Mouse (Mus musculus) heart, postnatal 14 days (tissue): ENCODE data around the gene Pla2r1. TPM values are rescaled to one million over a fixed set of nuclear protein-coding genes. Genes with fewer than 3 reads are reported as not detected.

ENCODE experiments used
- DNase-seq, 2 experiments: peaks; one replicate each; pipeline ENCODE4 v3.0.0; 2021 to 2022
- intact Hi-C: fragments of 180-260 bp; cut with DNase I; formaldehyde crosslinking; loops from one replicate; pipeline ENCODE4 v1.15.1; 2025
- total RNA-seq, 2 experiments: library from RNA; stranded (reverse); gene quantifications; 2 replicates each; pipeline ENCODE4 v1.2.3; 2021

Pla2r1 gene
- total RNA-seq, 2 experiments from 2014 or later = 1.8 to 3.1 TPM

DNA sequence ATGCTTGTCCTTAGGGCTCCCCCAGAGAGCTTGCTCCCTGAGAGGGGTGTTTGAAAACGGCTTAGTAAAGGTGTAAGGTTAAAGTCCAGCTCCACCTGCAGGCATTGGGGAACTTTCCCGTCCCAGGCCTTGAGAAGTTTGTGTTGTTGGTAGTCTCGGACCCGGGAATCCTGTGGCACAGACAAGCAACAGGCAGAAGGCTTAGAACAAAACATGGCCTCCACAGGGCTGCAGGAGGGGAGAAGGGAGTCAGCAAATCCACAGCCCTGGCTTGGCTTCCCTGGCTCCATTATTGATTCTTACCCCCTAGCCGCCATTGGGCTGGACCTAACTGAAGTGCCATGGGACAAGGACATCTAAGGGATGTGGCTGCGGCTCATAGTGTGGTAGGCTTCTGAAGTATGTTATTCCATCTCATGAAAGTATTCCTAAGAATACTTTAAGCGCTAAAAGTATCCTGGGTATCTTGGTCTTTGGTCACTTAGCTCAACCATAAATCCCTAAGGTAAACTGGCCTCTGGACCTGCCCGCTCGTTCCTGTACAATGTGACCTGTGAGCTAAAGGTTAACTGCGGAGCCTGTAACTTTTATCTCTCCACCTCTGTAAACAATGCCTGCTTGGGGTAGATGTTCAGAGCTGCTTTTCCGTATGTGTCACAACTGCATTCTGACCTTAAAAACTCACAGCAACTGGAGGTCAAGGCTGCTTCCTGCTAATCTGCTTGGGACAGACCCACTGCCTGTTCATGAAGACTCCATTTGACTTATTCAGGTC, 142.9 kb downstream of the Pla2r1 start:
- no peak for DNase-seq
- intact Hi-C loops = loop anchor here (10.0 kb wide), 1 partner anchor 195 kb away; no protein-coding TSS in a partner anchor

DNA sequence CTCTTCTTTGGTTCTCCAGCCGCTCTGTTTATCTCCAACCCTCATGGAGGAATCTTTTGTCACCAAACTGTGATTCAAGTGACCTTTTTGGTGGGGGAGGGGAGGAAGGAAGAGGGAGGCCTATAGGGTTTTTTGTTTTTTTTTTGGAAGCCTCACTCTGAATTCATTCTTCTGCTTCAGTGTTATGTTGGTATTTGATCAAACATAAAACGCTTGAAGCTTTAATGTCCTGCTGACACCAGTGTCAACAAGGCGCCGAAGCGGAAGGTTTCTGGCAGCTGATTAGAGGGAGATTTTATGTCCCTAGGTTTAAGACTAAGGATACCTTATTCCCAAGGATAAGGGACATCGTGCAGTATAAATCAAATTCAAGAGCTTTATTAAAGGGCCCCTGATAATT, 143.9 kb downstream of the Pla2r1 start:
- intact Hi-C loops = no loop called here
- DNase-seq = no peak

DNA sequence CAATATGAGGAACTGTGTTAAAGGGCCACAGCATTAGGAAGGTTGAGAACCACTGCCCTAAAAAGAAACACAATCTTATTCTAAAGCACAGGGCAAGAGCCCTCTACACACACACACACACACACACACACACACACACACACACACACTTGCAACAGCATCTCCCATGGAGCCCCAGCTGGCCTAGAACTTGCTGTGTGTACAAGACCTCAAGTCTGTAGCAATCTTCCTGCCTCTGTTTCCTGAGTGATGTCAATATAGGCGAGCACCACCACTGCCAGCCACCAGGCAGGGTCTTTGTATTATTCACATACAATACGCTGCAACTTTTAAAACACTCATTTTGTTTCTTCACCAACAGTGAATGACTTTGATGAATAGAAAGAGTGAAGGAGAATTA, 145.7 kb downstream of the Pla2r1 start:
- intact Hi-C loops = no loop called here
- DNase-seq = no peak

DNA sequence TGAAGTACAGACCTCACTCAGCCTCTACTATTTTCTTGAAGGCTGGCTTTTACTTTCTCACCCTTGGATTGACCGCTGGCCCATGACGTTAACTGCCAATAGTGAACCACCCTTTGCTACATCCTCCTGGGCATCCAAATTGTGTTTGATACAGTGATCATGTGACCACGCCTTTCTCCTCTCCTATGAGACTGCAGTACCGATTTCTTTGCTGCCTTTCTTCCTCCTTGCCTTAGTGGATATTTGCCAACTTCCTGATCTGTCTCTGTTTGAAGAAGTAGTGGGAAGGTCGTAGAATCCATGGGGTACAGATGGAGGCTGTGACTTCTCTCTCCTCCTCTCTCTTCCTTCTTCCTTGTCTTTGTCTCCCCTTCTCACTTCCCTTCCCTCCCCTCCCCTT, 147.7 kb downstream of the Pla2r1 start:
- no peak for DNase-seq
- intact Hi-C loops = no loop called here

DNA sequence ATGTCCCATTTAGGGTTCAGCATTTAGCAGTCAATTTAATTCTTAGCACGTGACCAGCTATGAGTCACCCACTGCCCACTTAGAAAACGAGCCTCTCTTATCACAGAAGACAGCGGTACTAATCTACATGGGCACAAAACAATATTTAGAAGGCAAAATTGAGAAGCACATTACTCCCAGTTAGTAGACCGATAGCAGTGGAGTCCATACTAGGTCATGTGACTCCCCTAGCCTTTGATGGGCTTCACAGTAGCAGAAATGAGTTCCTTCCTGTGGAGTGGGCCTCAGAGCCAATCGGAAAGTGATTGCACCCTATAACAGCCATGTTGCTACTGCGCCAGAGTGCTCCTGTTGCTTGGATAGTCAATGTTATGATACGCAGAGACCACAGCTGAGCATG, 148.3 kb downstream of the Pla2r1 start:
- intact Hi-C loops = no loop called here
- no peak for DNase-seq

DNA sequence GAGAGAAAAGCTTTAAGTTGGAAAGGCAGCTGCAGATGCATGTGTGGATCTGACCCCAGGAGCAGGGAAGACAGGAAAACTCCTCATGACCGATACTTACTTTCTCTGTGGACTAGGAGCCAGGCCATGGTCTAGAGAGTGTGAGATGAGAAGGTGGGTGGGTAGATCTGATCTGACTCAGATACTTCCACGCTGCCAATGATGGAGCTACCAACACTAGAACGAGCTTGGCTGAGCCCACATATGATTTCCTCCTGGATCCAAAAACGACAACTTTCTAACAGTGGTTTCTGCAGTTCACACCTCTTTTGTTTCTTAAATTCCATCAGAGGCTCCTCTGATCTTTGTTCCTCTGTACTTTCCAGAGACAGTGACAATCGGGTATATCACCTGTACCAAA, 151.4 kb downstream of the Pla2r1 start:
- no peak for DNase-seq
- intact Hi-C loops = no loop called here

DNA sequence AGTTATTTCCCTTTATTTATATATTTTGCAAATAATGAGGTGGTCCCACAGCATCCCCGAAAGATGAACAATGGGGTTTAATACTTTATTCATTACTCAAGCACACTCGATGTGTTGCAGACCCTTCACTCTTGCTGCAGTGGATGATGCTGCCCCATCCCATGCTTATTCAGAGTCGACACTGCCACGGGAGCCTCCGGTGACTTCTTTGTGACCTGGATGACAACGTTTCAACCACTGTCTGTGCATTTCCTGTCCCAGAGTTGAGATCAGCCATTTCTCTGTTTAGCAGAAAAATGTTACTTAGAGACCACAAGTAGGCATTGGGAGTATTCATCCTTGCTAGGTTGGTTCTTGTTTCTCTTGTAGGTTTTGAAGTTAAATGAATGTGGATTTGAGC, 159.3 kb downstream of the Pla2r1 start:
- intact Hi-C loops = no loop called here
- no peak for DNase-seq

DNA sequence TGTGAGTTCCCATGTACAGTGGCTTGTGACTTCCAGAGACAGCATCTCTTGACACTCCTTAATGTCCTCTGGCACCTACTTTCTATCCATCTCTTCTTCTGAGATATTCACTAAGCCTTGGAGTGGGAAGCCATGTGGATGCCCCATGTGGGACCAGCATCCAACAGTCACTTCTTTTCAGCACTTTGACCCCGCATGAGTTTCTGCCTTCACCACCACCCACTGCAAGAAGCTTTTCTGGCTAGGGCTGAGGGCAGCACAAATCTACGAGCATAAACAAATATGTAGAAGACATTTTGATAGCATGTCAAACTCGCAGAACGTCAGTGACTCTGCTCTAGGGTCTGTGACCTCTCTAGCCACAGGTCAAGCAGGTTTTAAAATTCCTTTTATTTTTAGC, 160.8 kb downstream of the Pla2r1 start:
- no peak for DNase-seq
- intact Hi-C loops = no loop called here

DNA sequence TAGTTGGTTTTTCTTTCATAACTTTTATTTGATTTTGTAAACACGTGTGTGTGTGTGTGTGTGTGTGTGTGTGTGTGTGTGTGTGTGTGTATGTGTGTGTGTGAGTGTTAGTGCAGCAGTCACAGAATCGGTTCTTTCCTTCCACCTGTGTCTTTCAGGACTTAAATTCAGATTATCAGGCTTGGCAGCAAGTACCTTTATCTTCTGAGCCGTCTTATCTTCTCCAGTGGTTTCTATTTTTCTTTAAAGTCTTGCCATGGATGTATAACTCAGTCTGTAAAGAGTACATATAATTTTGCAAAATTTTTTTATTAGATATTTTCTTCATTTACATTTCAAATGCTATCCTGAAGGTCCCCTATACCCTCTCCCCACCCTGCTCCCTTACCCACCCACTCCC, 165.7 kb downstream of the Pla2r1 start:
- no peak for DNase-seq
- intact Hi-C loops = no loop called here

DNA sequence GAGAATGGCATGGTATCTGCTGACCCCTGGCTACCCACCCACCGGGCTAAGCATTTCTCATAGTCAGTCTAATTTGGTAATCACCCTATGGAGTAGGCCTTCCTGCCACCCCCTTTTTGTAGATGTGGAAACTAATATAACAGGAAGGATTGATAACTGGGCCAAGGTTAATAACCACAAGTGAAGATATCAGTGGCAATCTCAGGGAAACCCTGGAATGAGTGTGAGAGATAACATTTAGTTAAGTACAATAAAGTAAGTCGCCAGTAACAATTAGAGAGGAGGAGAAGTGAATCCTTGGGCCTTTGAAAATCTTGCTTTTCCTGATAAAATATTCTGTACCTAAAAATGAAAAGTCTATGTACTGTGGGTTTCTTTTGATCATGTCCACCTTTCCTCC, 166.3 kb downstream of the Pla2r1 start:
- DNase-seq = no peak
- intact Hi-C loops = no loop called here

DNA sequence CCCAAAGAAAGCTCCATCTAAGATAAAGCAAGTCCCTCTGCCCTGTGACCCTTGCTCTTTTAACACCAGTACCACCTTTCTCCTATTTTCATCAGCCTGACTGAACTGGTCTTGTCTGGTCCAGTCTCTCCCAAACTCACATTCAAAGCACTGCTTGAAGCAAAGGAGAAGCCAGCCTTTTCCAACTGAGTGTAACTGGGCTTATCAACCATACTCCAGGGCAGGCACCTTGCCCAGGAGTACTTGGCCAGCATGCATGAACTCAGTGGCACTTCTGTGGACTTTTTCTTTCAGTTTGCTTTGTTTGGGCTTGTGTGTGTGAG, 168.4 kb downstream of the Pla2r1 start:
- DNase-seq = peak; percentile 48 to 66
- intact Hi-C loops = no loop called here

DNA sequence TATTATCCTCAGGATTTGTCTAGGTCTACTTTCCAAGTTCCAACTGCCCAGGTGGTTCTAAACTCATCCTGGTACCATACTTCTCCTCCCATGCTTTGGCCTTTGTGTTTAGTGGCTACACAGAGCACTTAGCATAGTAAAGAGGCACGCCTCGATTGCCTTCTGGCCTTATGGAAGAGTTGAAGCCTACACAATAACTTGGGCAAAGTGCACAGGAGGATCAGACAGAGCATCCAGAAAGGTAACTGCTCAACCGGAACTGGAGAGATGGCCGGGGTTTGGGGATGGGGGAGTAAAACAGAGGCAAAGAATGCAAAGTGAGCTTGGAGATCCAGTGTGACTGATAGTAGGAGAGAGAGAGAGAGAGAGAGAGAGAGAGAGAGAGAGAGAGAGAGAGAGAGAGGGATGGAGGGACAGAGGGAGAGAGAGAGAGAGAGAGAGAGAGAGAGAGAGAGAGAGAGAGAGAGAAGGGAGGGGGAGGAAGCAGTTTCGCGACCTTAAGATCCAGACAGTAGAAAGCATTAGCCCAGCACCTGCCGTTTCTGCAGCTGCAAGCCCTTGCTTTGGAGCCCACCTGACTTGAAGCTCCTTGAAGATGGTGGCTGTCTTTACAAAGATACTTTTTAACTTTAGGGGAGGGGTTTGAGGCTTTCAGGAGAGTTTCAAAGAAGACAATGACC, 168.9 kb downstream of the Pla2r1 start:
- intact Hi-C loops = no loop called here
- DNase-seq = no peak

DNA sequence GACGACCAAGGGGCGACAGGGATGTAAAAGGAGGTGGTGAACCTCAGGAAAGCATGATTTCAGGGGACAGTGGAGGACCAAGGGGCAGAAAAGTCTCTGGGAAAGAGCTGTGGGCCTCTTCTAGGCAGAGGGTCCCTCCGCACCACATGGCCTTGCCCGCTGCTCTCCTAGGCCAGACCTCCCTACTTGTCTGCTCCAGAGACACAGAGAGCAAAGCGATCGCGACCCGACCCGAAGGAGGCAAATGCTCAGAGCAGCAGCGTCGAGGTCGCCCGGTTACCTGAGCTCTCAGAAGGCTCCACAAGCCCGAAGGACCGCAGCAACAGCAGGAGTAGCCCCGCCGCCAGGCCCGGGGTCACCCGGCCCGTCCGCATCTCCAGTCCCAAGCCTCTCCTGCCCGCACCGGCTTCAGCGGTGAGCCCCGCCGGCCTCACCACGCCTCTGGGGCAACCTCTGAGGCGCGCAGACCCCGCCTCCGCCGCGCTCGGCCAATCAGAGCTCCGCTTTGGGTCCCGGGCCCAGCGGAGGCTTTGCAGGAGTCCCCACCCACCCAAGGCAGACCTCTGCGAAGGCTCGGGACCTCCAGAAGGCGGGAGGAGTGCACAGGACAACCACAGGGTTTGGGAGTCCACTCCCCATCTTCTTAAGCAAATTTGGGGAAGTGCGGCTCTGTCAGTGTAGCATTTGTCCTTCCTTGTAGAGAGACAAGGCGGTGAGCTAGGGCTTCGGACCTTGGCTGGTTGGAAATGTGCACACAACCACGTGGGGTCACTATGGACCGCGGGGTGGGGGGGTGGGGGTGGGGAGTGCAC, 170.0 kb downstream of the Pla2r1 start, which contains the start of gene Ly75:
Gene Ly75, minus strand, starts transcription at position 446 of the 812 bp plus-strand sequence.
- intact Hi-C loops = no loop called here
- peak; percentile 85 for DNase-seq

DNA sequence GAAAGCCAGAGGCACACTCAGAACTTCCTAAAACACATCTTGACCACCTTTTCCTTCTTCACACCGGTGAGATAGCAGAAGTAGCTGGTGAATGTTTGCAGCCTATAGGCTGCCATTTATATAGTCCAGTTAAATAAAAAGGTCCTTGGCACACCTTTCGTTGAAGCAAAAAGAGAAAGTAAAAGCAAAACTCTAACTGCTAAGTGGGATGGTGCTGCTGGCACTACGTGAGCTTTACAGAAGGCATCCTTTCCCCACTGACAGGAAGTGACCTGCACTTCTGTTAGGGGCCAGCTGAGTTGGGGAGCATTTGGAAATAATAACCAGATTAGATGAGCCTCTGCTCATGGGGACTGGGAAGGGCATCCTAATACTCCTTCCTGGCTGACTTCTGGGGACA, 170.8 kb downstream of the Pla2r1 start:
- DNase-seq = no peak
- intact Hi-C loops = no loop called here

DNA sequence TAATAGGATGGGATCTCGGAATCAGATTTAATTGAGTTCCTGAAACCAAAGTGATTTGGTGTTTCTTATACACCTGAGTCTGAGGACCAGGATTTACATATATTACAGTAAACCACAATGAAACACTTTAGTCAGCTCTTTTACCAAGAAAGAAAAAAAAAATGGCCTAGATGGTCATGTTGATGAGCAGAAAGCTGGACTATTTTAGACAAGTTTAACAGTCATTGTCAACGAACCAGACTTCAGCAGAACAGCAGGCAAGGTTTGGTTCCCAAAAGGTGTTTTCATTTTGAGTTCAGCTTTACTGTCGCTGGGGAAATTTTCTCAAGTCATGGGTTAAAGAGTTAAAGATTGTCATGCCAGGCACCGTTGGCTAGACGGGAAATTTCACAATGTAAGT, 175.8 kb downstream of the Pla2r1 start:
- DNase-seq = no peak
- intact Hi-C loops = no loop called here

DNA sequence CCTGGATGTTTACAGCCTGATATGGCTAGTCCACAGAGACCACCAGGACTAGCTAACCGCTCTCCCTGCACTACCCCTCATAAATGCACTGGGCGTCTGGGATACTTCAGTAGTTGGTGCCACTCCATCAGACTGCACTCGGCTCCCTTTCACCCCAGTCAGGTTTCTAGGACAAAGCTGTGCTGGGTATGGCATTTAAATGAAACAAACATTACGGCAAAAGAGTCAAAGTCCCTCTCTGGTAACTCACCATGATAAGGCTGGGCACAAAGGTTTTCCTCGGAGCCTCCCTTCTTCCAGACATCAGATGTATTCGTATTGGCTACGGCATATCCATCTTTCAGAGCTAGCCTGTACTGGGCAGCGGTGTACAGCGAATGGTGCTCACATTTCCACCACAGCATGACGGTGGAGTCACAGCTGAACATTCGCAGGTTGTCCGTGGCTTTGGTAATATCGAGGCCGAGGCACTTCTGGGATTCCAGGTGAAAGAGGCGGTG, 177.4 kb downstream of the Pla2r1 start:
- intact Hi-C loops = no loop called here
- DNase-seq = no peak

DNA sequence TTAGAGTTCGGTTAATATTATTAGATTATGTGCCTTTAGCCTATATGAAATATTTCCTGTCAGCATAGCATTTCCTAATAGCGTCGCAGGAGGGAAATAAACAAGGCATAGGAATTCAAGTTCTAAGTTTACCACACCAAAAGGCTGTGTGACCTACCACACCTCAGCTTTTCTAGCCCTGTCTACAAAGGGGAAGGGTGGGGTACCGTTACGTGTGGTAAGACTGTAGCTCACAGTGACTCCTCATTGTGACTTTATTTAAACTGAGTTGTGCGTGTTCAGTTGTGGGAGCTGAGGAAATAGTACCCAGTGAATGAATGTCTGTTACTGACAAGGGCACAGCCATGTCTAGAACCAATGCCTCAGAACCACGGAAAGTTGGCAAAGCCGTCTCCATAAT, 178.0 kb downstream of the Pla2r1 start:
- no peak for DNase-seq
- intact Hi-C loops = no loop called here

DNA sequence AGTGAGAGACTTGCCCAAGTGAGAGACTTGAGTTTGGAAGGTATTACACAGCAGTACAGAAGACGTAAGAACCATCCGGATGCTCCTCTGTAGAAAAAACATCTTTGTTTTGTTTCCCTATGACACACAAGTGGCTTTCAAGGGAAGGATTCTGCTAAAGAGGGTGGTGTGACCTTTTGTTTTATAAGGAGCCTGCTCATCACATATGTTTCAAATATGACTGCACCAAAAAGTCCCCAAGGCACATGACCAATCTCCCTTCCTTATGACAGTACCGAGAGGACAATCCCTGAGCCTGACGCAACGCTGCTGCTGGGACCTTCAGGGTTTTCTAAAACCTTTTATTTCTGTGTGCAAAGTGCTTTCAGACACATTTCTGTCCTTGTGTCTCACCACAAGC, 182.9 kb downstream of the Pla2r1 start:
- DNase-seq = no peak
- intact Hi-C loops = no loop called here

DNA sequence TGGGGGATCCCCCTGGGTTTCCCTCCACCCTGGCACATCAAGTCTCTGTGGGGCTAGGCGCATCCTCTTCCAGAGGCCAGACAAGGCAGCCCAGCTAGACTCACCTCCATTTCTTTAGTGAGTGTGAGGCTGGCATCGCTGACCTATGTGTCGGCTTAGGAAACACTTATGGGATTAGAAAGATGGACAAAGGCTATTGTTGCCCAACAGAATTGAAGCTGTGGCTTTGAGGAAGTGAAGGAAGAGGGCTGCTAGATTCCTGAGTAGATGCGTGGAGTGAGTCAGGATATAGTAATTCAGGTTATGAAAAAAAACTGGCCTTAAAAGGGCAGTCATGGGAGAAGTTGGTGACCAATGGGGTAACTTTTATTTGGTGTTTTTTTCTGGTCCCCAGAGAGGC, 183.7 kb downstream of the Pla2r1 start:
- intact Hi-C loops = no loop called here

DNA sequence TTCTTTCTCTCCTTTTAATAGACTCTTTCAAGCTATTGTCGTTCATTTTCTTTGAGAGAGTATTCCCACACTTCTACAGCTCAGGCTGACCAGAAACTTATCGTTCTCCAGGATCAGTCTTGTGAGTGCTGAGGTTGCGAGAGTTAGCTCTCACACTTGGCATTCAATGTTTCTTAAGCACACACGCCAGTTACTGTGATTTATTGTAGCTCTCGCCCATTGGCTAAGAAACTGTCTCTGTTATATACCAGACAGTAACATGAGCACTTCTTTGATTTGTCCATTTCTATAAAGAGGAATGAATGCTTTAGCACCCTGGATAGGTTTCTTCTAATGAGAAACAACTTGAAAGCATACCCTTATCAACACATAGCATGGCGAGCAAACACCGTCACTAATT, 185.2 kb downstream of the Pla2r1 start:
- intact Hi-C loops = no loop called here

More for the DNA sequence above, 183.7 kb downstream of the Pla2r1 start:
- no peak for DNase-seq

More for the DNA sequence above, 185.2 kb downstream of the Pla2r1 start:
- no peak for DNase-seq
